Mouse (Mus musculus): Measurements from ENCODE around the gene Wscd2. TPM values are rescaled to one million over a fixed set of nuclear protein-coding genes. Genes with fewer than 3 reads are reported as not detected.

Wscd2 gene
- total RNA-seq, 2 experiments from 2014 or later = 2.7 to 4.6 TPM

DNA sequence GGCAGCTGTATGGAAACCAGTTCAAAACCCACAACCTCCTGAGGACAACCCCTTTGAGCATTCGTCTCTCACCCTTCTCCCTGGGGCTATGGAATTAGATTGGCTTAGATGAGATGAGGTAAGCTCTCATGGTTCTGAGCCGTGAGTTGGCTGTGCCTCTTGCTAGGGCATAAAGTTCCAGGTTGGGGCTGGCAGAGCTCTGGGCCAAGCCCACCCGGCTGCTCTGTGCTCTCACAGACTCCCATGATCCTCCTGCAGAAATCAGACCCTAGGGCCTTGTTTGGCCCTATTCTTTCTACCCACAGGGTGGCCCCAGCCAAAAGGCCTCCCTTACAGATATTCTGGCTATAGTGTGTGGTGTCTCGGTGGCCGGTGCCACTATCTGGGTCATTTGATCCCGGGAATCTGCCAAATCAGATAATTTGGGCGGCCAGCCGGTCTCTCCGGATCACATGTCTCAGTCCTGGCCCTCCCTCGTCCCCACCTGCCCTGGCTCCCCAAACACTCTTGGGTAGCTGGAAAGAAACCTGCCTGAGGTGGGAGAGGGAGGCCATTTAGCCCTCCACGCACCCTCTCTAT is 4.5 kb upstream of the Wscd2 start:
- DNase-seq = no peak

DNA sequence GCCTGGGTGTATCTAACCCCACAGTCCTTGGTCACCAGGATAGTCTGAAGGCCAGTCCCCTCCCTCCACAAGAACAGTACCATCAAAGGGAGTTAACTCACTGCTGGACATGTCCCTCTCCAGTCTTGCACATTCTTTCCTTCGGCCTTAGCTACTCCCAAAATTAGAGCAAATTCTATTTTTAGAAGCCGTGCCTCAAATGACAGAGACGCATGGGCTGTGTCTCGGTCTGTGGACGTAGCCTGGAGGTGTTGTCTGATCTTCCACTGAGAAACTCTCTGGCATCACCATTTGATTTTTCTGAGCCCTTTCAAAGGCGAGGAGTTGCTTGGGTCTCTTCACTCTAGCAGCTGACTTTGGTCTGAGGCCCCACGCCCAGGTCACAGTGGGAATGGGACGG is 2.3 kb upstream of the Wscd2 start:
- DNase-seq = no peak

GRCm38 (mm10) chr5:113489617-113490016 is 516 bp upstream of the Wscd2 start:
- DNase-seq = no peak

- peak; percentile 14 to 48 for DNase-seq
Observed at GRCm38 (mm10) chr5:113490467-113491260, 531 bp downstream of the Wscd2 start.

GRCm38 (mm10) chr5:113491552-113491951 is 1.4 kb downstream of the Wscd2 start:
- no peak for DNase-seq

- DNase-seq = no peak
Observed at GRCm38 (mm10) chr5:113491988-113492387, 1.9 kb downstream of the Wscd2 start.

GRCm38 (mm10) chr5:113492417-113493035 is 2.4 kb downstream of the Wscd2 start:
- peak; percentile 15 to 31 for DNase-seq

- DNase-seq = no peak
Observed at GRCm38 (mm10) chr5:113493997-113494396, 3.9 kb downstream of the Wscd2 start.

DNA sequence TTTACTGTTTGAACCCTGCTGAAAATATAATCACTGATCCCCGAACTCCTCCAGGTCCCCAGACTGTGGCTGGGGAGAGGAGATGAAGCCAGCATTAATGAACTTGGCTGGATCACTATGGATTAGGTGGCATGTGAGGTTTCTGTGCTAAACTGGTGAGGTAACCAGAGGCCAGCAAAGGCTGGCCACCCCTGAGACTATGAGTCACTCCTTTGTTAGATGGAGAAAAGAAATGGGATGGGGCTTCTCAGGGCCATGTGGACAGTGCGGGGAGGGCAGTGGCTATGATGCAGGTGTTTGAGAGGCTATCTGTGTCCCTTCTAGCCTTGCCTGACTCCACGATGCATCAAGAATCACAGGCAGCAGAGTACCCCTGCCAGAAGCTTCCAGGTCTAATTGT is 6.8 kb downstream of the Wscd2 start:
- DNase-seq = no peak

DNA sequence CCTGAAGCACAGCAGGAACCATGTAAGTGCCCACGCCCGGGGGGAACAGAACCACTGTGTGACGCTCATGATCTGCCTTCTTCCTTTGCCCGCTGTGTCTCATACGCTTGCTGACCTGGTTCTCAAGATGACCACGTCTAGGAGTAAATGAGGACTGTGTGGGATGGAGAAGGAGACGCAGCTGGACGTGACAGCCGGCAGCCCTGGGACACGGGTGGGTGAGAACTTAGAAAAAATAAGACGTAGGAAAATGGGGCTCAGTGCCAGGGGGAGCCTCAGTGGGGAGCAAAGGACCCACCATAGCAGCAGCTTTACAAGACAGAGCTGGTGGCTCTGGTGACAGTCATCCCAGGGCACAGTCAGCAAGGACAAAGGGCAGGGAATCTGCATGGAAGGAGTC is 9.3 kb downstream of the Wscd2 start:
- no peak for DNase-seq

- no peak for DNase-seq
Observed at GRCm38 (mm10) chr5:113503276-113503675, 13.1 kb downstream of the Wscd2 start.

DNA sequence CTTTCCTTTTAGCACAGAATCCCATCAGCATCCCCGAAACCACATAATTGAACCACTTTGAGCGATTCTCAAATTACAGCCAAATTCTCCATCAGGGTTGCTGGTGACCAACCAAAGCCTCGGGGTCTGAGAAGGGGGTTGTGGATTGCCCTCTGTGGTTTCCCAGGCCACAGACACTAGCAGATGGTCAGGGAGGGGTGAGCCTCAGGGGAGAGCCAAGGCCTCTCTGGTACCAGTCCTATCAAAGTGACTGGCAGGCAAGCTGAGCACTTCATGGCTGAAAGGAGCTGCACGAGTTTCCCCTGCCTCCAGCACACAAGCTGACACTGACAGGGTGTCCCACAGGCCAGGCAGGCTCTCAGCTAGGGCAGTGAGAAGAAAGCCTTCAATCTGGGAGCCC is 14.5 kb downstream of the Wscd2 start:
- no peak for DNase-seq

GRCm38 (mm10) chr5:113506065-113506464 is 15.9 kb downstream of the Wscd2 start:
- DNase-seq = no peak

DNA sequence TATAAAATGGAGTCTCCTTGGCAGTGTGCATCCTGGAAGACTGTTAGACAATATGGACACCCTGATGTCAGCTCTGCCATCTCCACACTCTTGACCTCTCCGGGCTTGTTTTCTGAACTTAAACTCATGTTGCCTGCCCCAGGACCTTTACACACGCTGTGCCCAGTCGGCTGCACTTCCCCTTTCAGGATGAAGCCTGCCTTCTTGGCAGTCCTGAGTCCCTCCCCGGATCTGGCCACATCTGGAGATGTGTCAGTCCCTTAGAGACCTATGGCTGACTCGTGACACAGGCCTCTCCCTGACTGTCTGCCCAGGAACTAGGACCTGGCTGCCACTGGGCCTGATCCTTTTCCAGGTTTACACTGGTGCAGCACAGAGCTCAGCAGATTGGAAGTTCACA is 16.6 kb downstream of the Wscd2 start:
- no peak for DNase-seq

DNA sequence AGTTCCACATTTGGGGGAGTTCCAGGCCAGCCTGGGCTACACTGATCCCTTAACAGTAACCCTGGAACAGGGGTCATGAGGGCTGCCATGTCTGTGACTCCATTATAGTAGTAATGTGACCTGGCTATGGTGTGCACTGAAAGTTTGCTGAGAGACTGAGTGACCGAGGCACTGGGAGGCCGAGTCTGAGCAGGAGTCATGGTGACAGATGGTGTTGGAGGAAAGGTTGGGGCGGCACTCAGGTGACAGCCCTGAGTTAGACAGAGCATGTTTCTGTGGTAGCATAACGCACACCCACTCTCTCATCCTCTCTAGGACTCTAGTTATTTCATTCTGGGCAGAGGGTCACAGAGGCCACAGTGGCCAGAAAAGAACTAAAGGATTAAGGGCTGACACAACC is 19.0 kb downstream of the Wscd2 start:
- DNase-seq = no peak

GRCm38 (mm10) chr5:113513640-113514039 is 23.5 kb downstream of the Wscd2 start:
- DNase-seq = no peak

- DNase-seq = no peak
Observed at GRCm38 (mm10) chr5:113514062-113514461, 23.9 kb downstream of the Wscd2 start.

DNA sequence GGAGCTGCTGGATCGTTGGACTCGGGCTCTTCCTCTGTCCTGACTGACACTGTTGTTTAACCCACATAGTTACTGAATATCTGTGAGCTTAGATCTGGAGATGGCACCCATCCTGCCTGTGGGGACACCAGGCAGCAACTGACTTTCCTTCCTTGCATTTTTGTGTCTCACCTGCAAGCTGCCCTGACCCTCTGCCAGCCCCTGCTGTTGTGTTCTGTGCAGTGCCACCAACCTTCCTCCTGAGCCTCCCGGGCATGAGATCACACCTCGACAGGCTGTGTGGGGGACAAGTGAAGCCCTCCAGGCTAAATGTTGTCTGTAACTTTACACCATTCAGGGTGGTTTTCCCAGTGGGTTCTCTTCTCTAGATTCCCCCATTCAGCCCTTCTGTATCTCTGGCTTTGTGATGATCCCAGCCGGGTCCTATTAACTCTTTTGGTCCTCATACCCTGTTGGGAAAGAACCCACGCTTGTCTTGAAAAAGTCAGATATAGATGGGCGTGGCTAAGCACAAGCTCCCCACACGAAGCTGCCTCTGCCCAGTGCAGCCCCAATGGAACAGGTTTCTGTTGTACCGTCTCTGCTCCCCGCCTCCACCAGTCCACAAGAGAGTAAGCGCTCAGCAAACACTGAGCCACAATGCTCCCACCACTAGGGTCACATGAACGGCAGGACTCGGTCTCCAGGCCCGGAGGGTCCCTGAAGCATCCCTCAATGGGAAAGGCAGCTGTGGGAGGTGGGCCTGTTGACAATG is 26.2 kb downstream of the Wscd2 start:
- DNase-seq = no peak

GRCm38 (mm10) chr5:113516873-113517336 is 26.8 kb downstream of the Wscd2 start:
- peak in 1 of 2 experiments; percentile 19 for DNase-seq

DNA sequence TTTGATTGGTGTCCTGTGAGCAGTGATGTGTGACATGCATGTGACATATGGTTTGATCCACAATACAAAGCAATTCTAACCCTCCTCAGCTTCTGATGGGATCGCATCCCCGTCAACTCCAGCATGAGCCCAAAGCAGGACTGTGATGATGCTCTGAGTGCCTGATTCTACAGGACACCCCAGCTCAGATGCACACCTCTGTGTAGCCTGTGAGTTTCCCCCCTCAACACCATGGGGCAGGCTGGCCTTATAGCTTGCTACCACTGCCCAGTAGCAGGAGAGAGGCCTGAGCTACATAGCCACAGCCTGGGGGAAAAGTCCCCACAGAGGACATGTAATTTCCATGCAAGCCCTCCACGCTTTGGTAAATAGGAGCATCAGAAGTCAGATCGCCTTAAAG is 27.3 kb downstream of the Wscd2 start:
- DNase-seq = no peak

GRCm38 (mm10) chr5:113521037-113521436 is 30.9 kb downstream of the Wscd2 start:
- DNase-seq = no peak

DNA sequence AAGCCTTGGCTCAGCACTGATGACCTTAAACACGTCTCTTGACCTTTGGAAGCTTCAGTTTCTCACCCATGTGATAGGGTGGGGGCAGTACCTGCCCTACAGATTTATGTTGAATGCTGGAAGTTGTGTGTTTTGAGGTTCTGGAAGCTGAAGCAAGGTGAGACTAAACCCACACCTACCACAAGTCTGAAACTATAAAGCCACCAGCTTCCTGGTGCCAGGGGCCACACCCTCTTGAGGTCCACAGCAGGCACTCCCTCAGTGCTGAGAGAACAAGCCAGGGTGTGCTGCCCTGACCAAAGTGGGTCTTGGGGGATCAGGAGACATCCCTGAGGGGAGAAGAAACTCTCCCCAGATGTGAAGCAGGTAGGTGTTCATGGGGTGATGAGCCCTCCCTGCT is 48.7 kb downstream of the Wscd2 start:
- DNase-seq = no peak

DNA sequence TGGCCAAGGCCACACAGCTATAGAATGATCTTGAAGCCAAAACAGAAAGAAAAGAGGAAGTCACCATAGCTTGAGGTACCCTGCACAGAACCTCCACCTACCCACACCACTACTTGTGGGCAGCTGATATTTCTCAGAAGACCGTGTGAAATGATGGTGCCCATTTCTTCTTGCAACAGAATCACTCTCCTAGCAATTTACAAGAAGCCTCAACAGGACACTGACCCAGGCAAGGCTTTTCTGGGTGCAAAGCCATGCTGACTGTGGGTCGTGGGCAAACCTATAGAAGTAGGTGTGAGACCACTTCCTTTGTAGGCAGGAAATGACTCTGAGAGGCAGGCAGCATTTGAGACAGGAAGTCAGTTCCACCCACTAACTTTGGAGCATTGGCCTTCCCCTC is 49.3 kb downstream of the Wscd2 start:
- no peak for DNase-seq
